Mouse (Mus musculus): Measurements from ENCODE around the gene Olfr147. TPM values are rescaled to one million over a fixed set of nuclear protein-coding genes. Genes with fewer than 3 reads are reported as not detected.

Gene Olfr147
- total RNA-seq (2023; ENCODE audit: inconsistent age): not detected in 4 replicates

DNA sequence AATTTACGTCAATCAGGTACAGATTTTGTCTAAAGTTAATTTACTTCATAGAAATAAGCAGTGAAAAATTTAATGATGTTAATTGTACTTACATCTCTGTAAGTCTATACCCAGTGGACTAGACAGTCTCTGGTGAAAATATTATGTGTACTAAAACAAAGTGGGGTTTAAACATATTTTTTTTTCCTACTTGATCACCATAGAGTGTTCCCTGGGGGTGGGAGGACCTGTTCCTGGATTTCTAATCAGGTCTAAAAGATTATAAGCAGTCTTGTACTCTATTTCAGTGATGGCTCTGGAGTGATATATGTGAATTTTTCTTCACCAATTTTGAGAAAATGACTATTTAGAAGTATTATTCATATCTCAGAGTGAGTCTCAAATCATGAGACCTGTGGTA is at the start of gene Olfr147:
Gene Olfr147, plus strand, starts transcription at position 301 of the 400 bp plus-strand sequence.

DNA sequence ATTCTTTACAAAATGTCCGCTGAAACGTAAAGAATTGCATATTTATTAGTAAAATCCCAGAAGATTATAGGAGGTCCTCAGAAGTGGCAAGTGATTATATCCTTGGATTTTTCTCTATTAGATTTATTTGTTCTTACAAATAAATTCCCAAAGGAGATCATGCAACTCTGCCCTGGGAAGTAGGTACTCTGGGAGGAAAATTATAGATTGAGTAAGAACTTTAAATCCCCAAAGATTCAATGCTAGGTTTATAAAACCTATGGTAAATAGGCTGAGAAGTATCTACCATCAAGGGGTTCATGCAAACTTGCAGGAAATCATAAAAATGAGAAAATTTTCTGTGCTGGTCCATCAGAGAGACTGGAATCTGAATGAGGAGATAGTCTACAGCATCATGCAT is 34.9 kb upstream of the Olfr147 start, which contains the start of gene Olfr250:
Gene Olfr250, plus strand, starts transcription at position 301 of the 400 bp plus-strand sequence.

DNA sequence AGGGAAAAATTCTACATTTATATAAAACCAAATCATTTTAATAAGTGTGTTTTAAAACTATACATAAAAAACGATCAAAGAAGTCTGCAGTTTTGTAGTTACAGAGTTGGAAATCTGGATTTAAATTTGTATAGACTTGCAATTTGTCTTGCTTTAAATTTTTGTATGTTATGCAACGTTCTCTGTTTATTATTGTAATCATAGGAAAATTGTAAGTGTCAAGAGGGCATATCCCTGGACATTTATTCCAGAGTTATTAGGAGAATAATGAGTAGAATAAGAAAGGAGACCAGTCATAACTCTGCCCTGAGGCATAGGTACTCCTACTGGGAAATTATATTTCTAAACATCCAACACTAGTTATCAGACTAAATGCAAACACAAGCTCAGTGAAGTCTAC is 24.7 kb upstream of the Olfr147 start, which contains the start of gene Olfr251:
Gene Olfr251, plus strand, starts transcription at position 301 of the 400 bp plus-strand sequence.

DNA sequence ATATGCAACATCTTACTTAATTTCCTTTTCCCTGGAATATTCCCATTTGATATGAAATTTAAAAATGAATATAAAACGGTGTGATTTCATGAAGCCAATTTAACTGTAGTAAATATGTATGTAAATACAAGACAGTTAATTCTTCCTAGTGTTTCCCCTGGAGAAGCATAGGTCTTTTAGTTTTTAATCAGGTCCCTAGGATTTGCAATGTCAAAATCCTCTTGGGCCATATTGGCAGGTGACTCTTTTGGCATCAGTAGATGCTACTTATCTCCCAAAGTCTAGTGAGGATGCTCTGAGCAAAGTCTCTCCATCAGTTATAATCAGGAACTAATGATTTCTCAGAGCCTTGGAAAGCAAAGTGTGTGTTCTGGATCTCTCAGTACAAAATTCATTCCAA is 27.7 kb downstream of the Olfr147 start, which contains the start of gene Olfr901:
Gene Olfr901, plus strand, starts transcription at position 301 of the 400 bp plus-strand sequence.

DNA sequence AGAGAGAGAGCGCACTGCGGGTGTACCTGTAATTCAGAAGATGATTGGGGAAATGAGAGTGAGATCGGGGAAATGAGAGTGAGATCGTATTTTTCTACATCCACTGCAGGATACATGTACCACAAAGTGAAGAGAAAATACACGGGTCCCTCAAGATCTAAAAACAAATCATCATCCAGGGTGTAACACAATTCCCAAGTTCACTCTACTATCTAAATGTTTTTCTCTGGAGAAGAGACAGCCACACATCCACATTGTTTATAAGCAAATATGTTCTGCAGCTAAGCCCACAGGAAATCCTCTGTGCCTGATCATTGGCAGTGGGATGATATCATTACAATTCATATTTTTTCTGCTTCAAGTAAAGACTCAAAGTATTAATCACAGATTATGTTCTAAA is 45.9 kb downstream of the Olfr147 start, which contains the start of gene Olfr902:
Gene Olfr902, plus strand, starts transcription at position 301 of the 400 bp plus-strand sequence.

Other genes with a start within 250 kb of the Olfr147 start
- not detected in 4 replicates for gene Olfr891, start 220.9 kb upstream of the Olfr147 start, total RNA-seq (2023; ENCODE audit: inconsistent age)
- not detected in 4 replicates for gene Olfr893, start 193.3 kb upstream of the Olfr147 start, total RNA-seq (2023; ENCODE audit: inconsistent age)
- not detected in 4 replicates for gene Olfr894, start 183.6 kb upstream of the Olfr147 start, total RNA-seq (2023; ENCODE audit: inconsistent age)
- gene Olfr143, start 148.9 kb upstream of the Olfr147 start, total RNA-seq (2023; ENCODE audit: inconsistent age): not detected in 4 replicates
- gene Olfr895, start 133.8 kb upstream of the Olfr147 start, total RNA-seq (2023; ENCODE audit: inconsistent age): not detected in 4 replicates
- gene Olfr896-ps1, start 110.6 kb upstream of the Olfr147 start, total RNA-seq (2023; ENCODE audit: inconsistent age): not detected in 4 replicates
- gene Olfr25, start 72.6 kb upstream of the Olfr147 start, total RNA-seq (2023; ENCODE audit: inconsistent age): not detected in 4 replicates
- not detected in 4 replicates for gene Olfr898, start 53.3 kb upstream of the Olfr147 start, total RNA-seq (2023; ENCODE audit: inconsistent age)
- gene Olfr250, start 34.8 kb upstream of the Olfr147 start, total RNA-seq (2023; ENCODE audit: inconsistent age): not detected in 4 replicates
- not detected in 4 replicates for gene Olfr251, start 24.6 kb upstream of the Olfr147 start, total RNA-seq (2023; ENCODE audit: inconsistent age)
- gene Olfr901, start 27.8 kb downstream of the Olfr147 start, total RNA-seq (2023; ENCODE audit: inconsistent age): not detected in 4 replicates
- not detected in 4 replicates for gene Olfr902, start 46.0 kb downstream of the Olfr147 start, total RNA-seq (2023; ENCODE audit: inconsistent age)
- gene Olfr904, start 61.4 kb downstream of the Olfr147 start, total RNA-seq (2023; ENCODE audit: inconsistent age): not detected in 4 replicates
- not detected in 4 replicates for gene Olfr905, start 69.4 kb downstream of the Olfr147 start, total RNA-seq (2023; ENCODE audit: inconsistent age)
- not detected in 4 replicates for gene Olfr906, start 85.4 kb downstream of the Olfr147 start, total RNA-seq (2023; ENCODE audit: inconsistent age)
- gene Olfr907, start 94.1 kb downstream of the Olfr147 start, total RNA-seq (2023; ENCODE audit: inconsistent age): not detected in 4 replicates
- not detected in 4 replicates for gene Olfr911-ps1, start 119.9 kb downstream of the Olfr147 start, total RNA-seq (2023; ENCODE audit: inconsistent age)
- not detected in 4 replicates for gene Olfr910, start 136.2 kb downstream of the Olfr147 start, total RNA-seq (2023; ENCODE audit: inconsistent age)
- not detected in 4 replicates for gene Olfr912, start 178.5 kb downstream of the Olfr147 start, total RNA-seq (2023; ENCODE audit: inconsistent age)
- not detected in 4 replicates for gene Olfr913, start 191.1 kb downstream of the Olfr147 start, total RNA-seq (2023; ENCODE audit: inconsistent age)
- not detected in 4 replicates for gene Olfr914, start 203.4 kb downstream of the Olfr147 start, total RNA-seq (2023; ENCODE audit: inconsistent age)